Mouse (Mus musculus): Measurements from ENCODE around the gene Bank1.

DNA sequence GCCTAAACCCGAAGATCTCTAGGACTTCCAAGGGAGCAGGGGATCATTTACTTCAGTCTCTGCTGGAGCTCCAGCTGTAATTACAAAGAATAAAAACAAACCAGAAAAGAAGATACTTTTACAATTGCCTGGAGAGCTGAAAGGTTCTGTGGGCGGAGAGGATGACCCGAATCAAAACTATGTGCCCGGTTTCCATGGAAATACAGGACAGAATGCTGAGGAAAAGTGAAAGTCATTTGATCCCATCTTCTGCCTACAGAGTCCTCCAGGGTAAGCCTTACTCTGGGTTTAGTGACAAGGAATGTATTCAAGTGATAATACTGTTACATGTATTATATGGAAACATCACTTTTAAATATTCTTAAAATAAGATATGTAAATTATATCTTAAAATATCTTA lies 157.8 kb downstream of the Bank1 start:
- TF ChIP-seq GATA1 (IDR thresholded peaks at IDR 0.05; ENCODE audit: borderline replicate concordance, low read length), result no peak
- no peak for TF ChIP-seq FLI1 (IDR thresholded peaks at IDR 0.05; ENCODE audit: low read length)
